Mouse (Mus musculus): ENCODE data around the gene Mrps25.

The Mrps25 gene

GRCm38 (mm10) chr6:92183621-92184131 is at the start of gene Mrps25:
Gene Mrps25 (minus strand): TSS chr6:92184033.
- DNase-seq, result peak; percentile 76

- DNase-seq, result no peak
These were observed 47.9 kb upstream of the Mrps25 start for GRCm38 (mm10) chr6:92231762-92232161.

- DNase-seq, result no peak
These were observed 47.5 kb upstream of the Mrps25 start for GRCm38 (mm10) chr6:92231356-92231755.

GRCm38 (mm10) chr6:92229586-92229985 is 45.8 kb upstream of the Mrps25 start:
- DNase-seq, result no peak

GRCm38 (mm10) chr6:92229103-92229502 is 45.3 kb upstream of the Mrps25 start:
- DNase-seq, result no peak

- no peak for DNase-seq
These were observed 41.1 kb upstream of the Mrps25 start for GRCm38 (mm10) chr6:92224981-92225380.

- no peak for DNase-seq
These were observed 38.2 kb upstream of the Mrps25 start for GRCm38 (mm10) chr6:92222021-92222420.

- DNase-seq, result no peak
These were observed 37.8 kb upstream of the Mrps25 start for GRCm38 (mm10) chr6:92221604-92222003.

- DNase-seq, result peak; percentile 32
These were observed 35.6 kb upstream of the Mrps25 start for GRCm38 (mm10) chr6:92219445-92219844.

- DNase-seq, result peak; percentile 96
These were observed 31.1 kb upstream of the Mrps25 start, which contains the start of gene Rbsn for GRCm38 (mm10) chr6:92214773-92215449. Gene Rbsn (minus strand): TSS chr6:92214925.

GRCm38 (mm10) chr6:92214055-92214772 is 30.4 kb upstream of the Mrps25 start:
- peak; percentile 15 for DNase-seq

GRCm38 (mm10) chr6:92199414-92199813 is 15.6 kb upstream of the Mrps25 start:
- DNase-seq, result peak; percentile 25

- peak; percentile 8 for DNase-seq
These were observed 345 bp upstream of the Mrps25 start for GRCm38 (mm10) chr6:92184178-92184577.

- no peak for DNase-seq
These were observed 7.4 kb downstream of the Mrps25 start for GRCm38 (mm10) chr6:92176450-92176849.

GRCm38 (mm10) chr6:92162724-92163123 is 21.1 kb downstream of the Mrps25 start:
- DNase-seq, result peak; percentile 34

GRCm38 (mm10) chr6:92158801-92159200 is 25.0 kb downstream of the Mrps25 start:
- DNase-seq, result no peak

- DNase-seq, result no peak
These were observed 30.1 kb downstream of the Mrps25 start for GRCm38 (mm10) chr6:92153774-92154173.

GRCm38 (mm10) chr6:92145881-92146280 is 38.0 kb downstream of the Mrps25 start:
- DNase-seq, result no peak

GRCm38 (mm10) chr6:92136356-92136755 is 47.5 kb downstream of the Mrps25 start:
- no peak for DNase-seq

- DNase-seq, result no peak
These were observed 50.2 kb downstream of the Mrps25 start for GRCm38 (mm10) chr6:92133617-92134016.

GRCm38 (mm10) chr6:92132021-92132911 is 51.6 kb downstream of the Mrps25 start:
- DNase-seq, result peak; percentile 31

- no peak for DNase-seq
These were observed 52.4 kb downstream of the Mrps25 start for GRCm38 (mm10) chr6:92131456-92131855.

- no peak for DNase-seq
These were observed 56.9 kb downstream of the Mrps25 start for GRCm38 (mm10) chr6:92126861-92127468.
